Mouse (Mus musculus) cerebellum, adult 11-12 months (tissue): ENCODE results near the gene Phactr1.

Experiments used
- DNase-seq: peaks from one replicate; pipeline ENCODE4 v3.0.0; 2022

Gene Phactr1

GRCm38 (mm10) chr13:42878346-42878745, 197.9 kb downstream of the Phactr1 start:
- no peak for DNase-seq

- DNase-seq = no peak
These were observed 203.8 kb downstream of the Phactr1 start for GRCm38 (mm10) chr13:42884033-42884724.

- DNase-seq = no peak
These were observed 204.3 kb downstream of the Phactr1 start for GRCm38 (mm10) chr13:42884725-42885115.

GRCm38 (mm10) chr13:42887701-42888100, 207.3 kb downstream of the Phactr1 start:
- DNase-seq = no peak

GRCm38 (mm10) chr13:42889516-42890474, 209.4 kb downstream of the Phactr1 start:
- DNase-seq = no peak

GRCm38 (mm10) chr13:42890651-42891050, 210.2 kb downstream of the Phactr1 start:
- DNase-seq = no peak

GRCm38 (mm10) chr13:42894016-42894415, 213.6 kb downstream of the Phactr1 start:
- DNase-seq = no peak

- no peak for DNase-seq
These were observed 214.2 kb downstream of the Phactr1 start for GRCm38 (mm10) chr13:42894598-42894997.

GRCm38 (mm10) chr13:42895980-42896379, 215.6 kb downstream of the Phactr1 start:
- no peak for DNase-seq

GRCm38 (mm10) chr13:42899611-42900010, 219.2 kb downstream of the Phactr1 start:
- no peak for DNase-seq

- DNase-seq = no peak
These were observed 221.4 kb downstream of the Phactr1 start for GRCm38 (mm10) chr13:42901837-42902236.

- DNase-seq = no peak
These were observed 222.4 kb downstream of the Phactr1 start for GRCm38 (mm10) chr13:42902859-42903258.

GRCm38 (mm10) chr13:42905818-42906217, 225.4 kb downstream of the Phactr1 start:
- DNase-seq = no peak

- no peak for DNase-seq
These were observed 226.6 kb downstream of the Phactr1 start for GRCm38 (mm10) chr13:42906990-42907389.

GRCm38 (mm10) chr13:42915081-42915480, 234.7 kb downstream of the Phactr1 start:
- DNase-seq = no peak

GRCm38 (mm10) chr13:42915851-42916193, 235.4 kb downstream of the Phactr1 start:
- no peak for DNase-seq

GRCm38 (mm10) chr13:42916194-42917033, 236.0 kb downstream of the Phactr1 start:
- peak; percentile 76 for DNase-seq

- DNase-seq = peak; percentile 78
These were observed 236.8 kb downstream of the Phactr1 start for GRCm38 (mm10) chr13:42917251-42917650.

- no peak for DNase-seq
These were observed 239.6 kb downstream of the Phactr1 start for GRCm38 (mm10) chr13:42920062-42920461.

- no peak for DNase-seq
These were observed 241.5 kb downstream of the Phactr1 start for GRCm38 (mm10) chr13:42921769-42922450.

- no peak for DNase-seq
These were observed 247.4 kb downstream of the Phactr1 start for GRCm38 (mm10) chr13:42927778-42928177.

GRCm38 (mm10) chr13:42929529-42930235, 249.3 kb downstream of the Phactr1 start:
- DNase-seq = no peak
